Mouse (Mus musculus) G1E (cell line): ENCODE data around the gene Cdkn1a. TPM values are rescaled to one million over a fixed set of nuclear protein-coding genes. Genes with fewer than 3 reads are reported as not detected.

Source experiments
- ATAC-seq: 2 replicates; pipeline ENCODE4 v1.8.0; 2016; ENCODE audit warnings: mild to moderate bottlenecking; ENCODE audit not compliant: insufficient number of reproducible peaks, poor library complexity, low FRiP score, severe bottlenecking; ENCODE audit errors: extremely low read depth
- DNase-seq: peaks from one replicate; pipeline ENCODE4 v3.0.0; 2012; ENCODE audit warnings: low spot score
- H3K27me3 ChIP-seq: 2 replicates; pipeline ENCODE4 v1.6.1; 2012; ENCODE audit warnings: mild to moderate bottlenecking, low read length, inconsistent platforms; ENCODE audit not compliant: insufficient read depth
- H3K36me3 ChIP-seq: replicated peaks from 2 replicates; pipeline ENCODE3; 2012; ENCODE audit warnings: mild to moderate bottlenecking, inconsistent platforms
- H3K4me1 ChIP-seq: 2 replicates; pipeline ENCODE4 v1.6.1; 2012; ENCODE audit warnings: low read depth, low read length, inconsistent platforms, mixed read lengths; ENCODE audit not compliant: insufficient read depth
- H3K4me3 ChIP-seq: 2 replicates; pipeline ENCODE4 v1.5.1; 2012; ENCODE audit warnings: low read depth, mild to moderate bottlenecking, inconsistent platforms, low read length, moderate library complexity, mixed read lengths
- H3K9me3 ChIP-seq: replicated peaks from 2 replicates; pipeline ENCODE4 v1.6.1; 2012; ENCODE audit warnings: inconsistent platforms
- CTCF ChIP-seq: IDR thresholded peaks from 2 replicates; pipeline ENCODE4 v1.5.1; 2012; ENCODE audit warnings: low read depth, low read length, inconsistent platforms, mixed read lengths
- GATA1 ChIP-seq: IDR thresholded peaks from 2 replicates; pipeline ENCODE4 v1.6.1; 2012; ENCODE audit warnings: borderline replicate concordance, low read length, inconsistent platforms, mixed read lengths
- GATA2 ChIP-seq: IDR thresholded peaks from 2 replicates; pipeline ENCODE4 v1.6.1; 2012; ENCODE audit warnings: low read depth, low read length, inconsistent platforms, borderline replicate concordance
- POLR2AphosphoS5 ChIP-seq: IDR thresholded peaks from 2 replicates; pipeline ENCODE4 v1.6.1; 2012; ENCODE audit warnings: low read depth, low read length, inconsistent platforms; ENCODE audit not compliant: insufficient replicate concordance
- TAL1 ChIP-seq: conservative IDR thresholded peaks from 2 replicates; pipeline ENCODE4 v1.6.1; 2012; ENCODE audit warnings: low read depth, low read length, inconsistent platforms, mixed read lengths
- polyA plus RNA-seq: library from polyadenylated mRNA; stranded (reverse); fragments of >175 nt; gene quantifications from 2 replicates; pipeline ENCODE4 v1.2.3, GENCODE M21; 2012
- total RNA-seq, 2 experiments: library from RNA; stranded (forward) in 1 of 2; stranded (reverse) in 1 of 2; fragments of 200-1000 nt in 1 of 2; fragments of >200 nt in 1 of 2; fragmentation: Nextera tagmentation in 1 of 2; gene quantifications; 2 replicates each; pipeline ENCODE4 v1.2.3; 2014 to 2017

Cdkn1a gene
- total and polyA plus RNA-seq, 3 experiments = 21.4 to 234 (median 145) TPM

DNA sequence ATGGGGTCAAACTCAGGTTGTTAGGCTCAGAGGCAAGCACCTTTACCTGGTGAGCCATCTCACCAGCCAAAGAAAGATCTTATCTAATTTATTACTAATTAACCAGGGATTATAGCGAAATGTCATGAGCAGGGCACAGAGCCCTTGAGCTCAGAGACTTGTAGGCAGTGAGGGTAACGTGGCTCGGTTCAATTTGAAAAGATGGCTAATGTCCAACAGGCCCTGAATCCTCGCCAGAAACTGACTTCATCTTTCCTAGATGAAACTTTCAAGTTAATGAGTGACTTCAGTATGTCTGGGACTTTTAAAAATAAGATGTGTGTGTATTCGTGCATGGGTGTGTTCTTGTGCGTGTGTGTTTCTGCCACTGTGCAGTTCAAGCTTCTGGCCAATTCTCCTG is 32.0 kb downstream of the Cdkn1a start:
- DNase-seq (no peak), ATAC-seq (no peak)

GRCm38 (mm10) chr17:29123578-29124174 is 32.9 kb downstream of the Cdkn1a start:
- no peaks in the 10 kb centered on the region for H3K9me3 ChIP-seq
- peaks cover 23% of the 10 kb centered on the region for H3K4me1 ChIP-seq
- ATAC-seq = no peak
- TF ChIP-seq GATA1 (no peak), GATA2 (no peak), CTCF (no peak), POLR2AphosphoS5 (no peak), TAL1 (no peak)
- no peak for DNase-seq
- H3K36me3 ChIP-seq = peaks cover 30% of the 10 kb centered on the region
- no peak overlapping the region for H3K4me3 ChIP-seq
- peaks cover 9% of the 10 kb centered on the region; the same call in 1 of the 2 replicates for H3K27me3 ChIP-seq

More for the DNA sequence above, 32.0 kb downstream of the Cdkn1a start:
- peaks cover 30% of the 10 kb centered on the region for H3K36me3 ChIP-seq
- H3K4me1 ChIP-seq = peaks cover 23% of the 10 kb centered on the region
- peaks cover 5% of the 10 kb centered on the region; the same call in 1 of the 2 replicates for H3K27me3 ChIP-seq
- TF ChIP-seq CTCF (no peak), POLR2AphosphoS5 (no peak), TAL1 (no peak), GATA1 (no peak), GATA2 (no peak)
- no peaks in the 10 kb centered on the region for H3K9me3 ChIP-seq
- no peak overlapping the region for H3K4me3 ChIP-seq

DNA sequence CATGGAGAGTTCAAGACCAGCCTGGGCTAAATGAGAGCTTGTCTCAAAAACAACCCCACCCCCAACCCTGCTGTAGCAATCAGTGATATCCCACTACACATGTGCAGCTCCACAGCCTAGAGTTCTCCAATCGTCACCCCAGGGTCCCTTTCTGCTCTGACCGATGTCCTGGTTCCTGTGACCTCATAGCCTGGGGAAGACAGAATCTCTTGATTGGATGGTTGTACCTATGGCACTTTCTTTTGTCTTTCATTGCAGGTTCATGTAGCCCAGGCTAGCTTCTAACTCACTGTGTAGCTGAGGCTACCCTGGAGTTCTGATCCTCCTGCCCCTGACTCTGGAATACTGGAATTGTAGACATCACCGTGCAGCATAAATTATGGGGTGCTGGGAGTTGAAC is 35.8 kb downstream of the Cdkn1a start:
- ATAC-seq (no peak), DNase-seq (no peak)
- Histone ChIP-seq H3K9me3 (no peaks in the 10 kb centered on the region), H3K27me3 (peaks cover 22% of the 10 kb centered on the region), H3K36me3 (peaks cover 23% of the 10 kb centered on the region), H3K4me1 (peaks cover 18% of the 10 kb centered on the region), H3K4me3 (no peak overlapping the region)
- TF ChIP-seq POLR2AphosphoS5 (no peak), GATA2 (no peak), GATA1 (no peak), TAL1 (no peak), CTCF (no peak)

DNA sequence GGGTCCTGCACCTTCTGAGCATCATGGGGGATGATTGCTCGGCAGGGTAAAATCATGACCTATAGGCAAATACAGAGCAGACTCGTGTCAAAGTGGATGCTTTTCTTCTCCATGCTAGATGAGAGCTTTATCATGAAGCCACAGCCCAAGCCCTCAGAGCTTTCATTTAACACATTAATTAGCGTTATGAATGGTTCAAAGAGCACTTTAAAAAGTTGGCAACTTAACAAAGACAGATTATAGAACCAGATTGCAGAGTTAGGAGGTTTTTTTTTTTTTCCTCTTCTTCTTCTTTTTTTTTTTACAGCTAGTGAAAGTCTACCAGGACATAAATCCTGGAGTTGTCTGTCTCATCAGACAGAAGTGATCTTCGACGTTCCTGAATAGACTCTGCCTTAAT is 38.6 kb downstream of the Cdkn1a start:
- H3K4me1 ChIP-seq = peaks cover 25% of the 10 kb centered on the region
- no peaks in the 10 kb centered on the region for H3K9me3 ChIP-seq
- DNase-seq (no peak), ATAC-seq (no peak)
- no peak overlapping the region for H3K4me3 ChIP-seq
- peaks cover 36% of the 10 kb centered on the region for H3K27me3 ChIP-seq
- H3K36me3 ChIP-seq = peaks cover 14% of the 10 kb centered on the region
- TF ChIP-seq POLR2AphosphoS5 (no peak), GATA2 (no peak), TAL1 (no peak), GATA1 (no peak), CTCF (no peak)

DNA sequence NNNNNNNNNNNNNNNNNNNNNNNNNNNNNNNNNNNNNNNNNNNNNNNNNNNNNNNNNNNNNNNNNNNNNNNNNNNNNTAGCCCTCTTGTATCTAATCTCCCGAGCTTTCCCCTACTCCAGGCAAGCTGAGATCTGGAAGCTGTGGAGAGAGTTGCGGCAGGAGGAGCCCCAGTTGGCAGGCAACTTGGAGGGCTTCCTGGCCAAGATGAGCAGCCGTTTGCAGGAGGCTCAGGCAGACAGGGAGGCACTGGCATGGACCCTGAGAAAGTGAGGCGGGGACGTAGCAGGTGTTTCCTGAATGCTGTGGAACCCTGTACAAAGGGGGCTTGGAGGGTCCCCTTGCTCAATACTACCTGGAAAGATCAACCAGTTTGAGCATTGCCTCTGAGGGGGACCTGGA is 44.3 kb downstream of the Cdkn1a start:
- ATAC-seq (no peak), DNase-seq (no peak)
- Histone ChIP-seq H3K27me3 (peaks cover 58% of the 10 kb centered on the region), H3K36me3 (peaks cover 37% of the 10 kb centered on the region), H3K4me3 (no peak overlapping the region), H3K4me1 (peaks cover 21% of the 10 kb centered on the region), H3K9me3 (no peaks in the 10 kb centered on the region)
- TF ChIP-seq GATA2 (no peak), CTCF (no peak), GATA1 (no peak), POLR2AphosphoS5 (no peak), TAL1 (no peak)

DNA sequence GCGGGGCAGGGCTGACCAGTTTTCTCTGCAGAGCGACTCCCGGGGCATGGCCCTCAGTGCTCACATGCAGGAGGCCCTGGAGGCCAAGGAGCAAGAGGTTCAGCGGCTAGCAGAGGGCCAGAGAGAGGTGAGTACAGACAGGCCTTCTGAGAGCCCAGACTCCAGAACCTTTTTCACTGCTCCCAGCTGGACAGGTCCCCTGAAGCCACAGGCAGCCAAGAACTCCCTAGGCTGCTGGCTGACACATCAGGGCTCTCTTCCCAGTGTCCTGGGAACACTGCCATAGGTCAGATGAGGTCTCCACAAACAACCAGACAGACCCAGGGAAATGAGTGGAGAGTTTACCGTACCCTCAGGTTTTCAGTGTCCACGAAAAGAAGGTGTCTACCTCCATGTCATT is 45.5 kb downstream of the Cdkn1a start:
- Histone ChIP-seq H3K27me3 (peaks cover 53% of the 10 kb centered on the region), H3K4me1 (peaks cover 32% of the 10 kb centered on the region), H3K4me3 (no peak overlapping the region), H3K9me3 (no peaks in the 10 kb centered on the region), H3K36me3 (peaks cover 43% of the 10 kb centered on the region)
- ATAC-seq (no peak), DNase-seq (no peak)
- no peak for TF ChIP-seq GATA1
- TF ChIP-seq CTCF = no peak
- no peak for TF ChIP-seq POLR2AphosphoS5
- no peak for TF ChIP-seq GATA2
- TF ChIP-seq TAL1 = no peak

- H3K4me1 ChIP-seq = peaks cover 40% of the 10 kb centered on the region
- peaks cover 44% of the 10 kb centered on the region; the same call in 1 of the 2 replicates for H3K27me3 ChIP-seq
- DNase-seq (no peak), ATAC-seq (no peak)
- no peak for TF ChIP-seq GATA1
- TF ChIP-seq GATA2 = no peak
- TF ChIP-seq POLR2AphosphoS5 = no peak
- no peak for TF ChIP-seq TAL1
- no peak for TF ChIP-seq CTCF
- H3K4me3 ChIP-seq = no peak overlapping the region
- 0 out of 2 replicates have a peak, but pooled peaks cover 2% of the 10 kb centered on the region for H3K9me3 ChIP-seq
- H3K36me3 ChIP-seq = peaks cover 43% of the 10 kb centered on the region
Observed at GRCm38 (mm10) chr17:29137906-29138305, 47.1 kb downstream of the Cdkn1a start.
